Mouse (Mus musculus): ENCODE measurements around the gene Myom3. TPM values are rescaled to one million over a fixed set of nuclear protein-coding genes. Genes with fewer than 3 reads are reported as not detected.

Gene Myom3
- polyA plus RNA-seq, 1 experiment from 2014 or later: 0.25 TPM

GRCm38 (mm10) chr4:135752106-135752778 lies 7.3 kb upstream of the Myom3 start:
- Histone ChIP-seq H3K9ac (ENCODE audit: low read depth, low read length) (no peak overlapping the region), H3K27ac (ENCODE audit: low read depth, low read length) (no peak overlapping the region), H3K4me3 (ENCODE audit: low read depth, low read length) (no peak overlapping the region), H3K4me2 (replicated peaks; ENCODE audit: low read depth, low read length) (no peak overlapping the region), H3K4me1 (replicated peaks; ENCODE audit: control insufficient read depth, insufficient read depth, low read length) (no peaks in the 10 kb centered on the region), H3K36me3 (ENCODE audit: control insufficient read depth, insufficient read depth, low read length) (no peaks in the 10 kb centered on the region), H3K9me3 (ENCODE audit: control insufficient read depth, low read length) (no peaks in the 10 kb centered on the region), H3K27me3 (ENCODE audit: control insufficient read depth, insufficient read depth, low read length) (no peaks in the 10 kb centered on the region)
- no peak for DNase-seq (ENCODE audit: low spot score)
- 92% methylated on average over 7 of the region's 7 CpGs for WGBS
- ATAC-seq (ENCODE audit: low FRiP score): no peak

- Histone ChIP-seq H3K27ac (ENCODE audit: low read depth, low read length) (no peak overlapping the region), H3K9ac (ENCODE audit: low read depth, low read length) (no peak overlapping the region), H3K4me1 (replicated peaks; ENCODE audit: control insufficient read depth, insufficient read depth, low read length) (no peaks in the 10 kb centered on the region), H3K9me3 (ENCODE audit: control insufficient read depth, low read length) (no peaks in the 10 kb centered on the region), H3K4me2 (replicated peaks; ENCODE audit: low read depth, low read length) (no peak overlapping the region), H3K27me3 (ENCODE audit: control insufficient read depth, insufficient read depth, low read length) (no peaks in the 10 kb centered on the region), H3K36me3 (ENCODE audit: control insufficient read depth, insufficient read depth, low read length) (no peaks in the 10 kb centered on the region), H3K4me3 (ENCODE audit: low read depth, low read length) (no peak overlapping the region)
- DNase-seq (ENCODE audit: low spot score) (no peak), ATAC-seq (ENCODE audit: low FRiP score) (no peak)
- WGBS: 89% methylated on average over 8 of the region's 8 CpGs
Measured at GRCm38 (mm10) chr4:135752779-135753164, 6.7 kb upstream of the Myom3 start.

- no peak overlapping the region for H3K27ac ChIP-seq (ENCODE audit: low read depth, low read length)
- H3K4me1 ChIP-seq (replicated peaks; ENCODE audit: control insufficient read depth, insufficient read depth, low read length): no peaks in the 10 kb centered on the region
- H3K9ac ChIP-seq (ENCODE audit: low read depth, low read length): no peak overlapping the region
- ATAC-seq (ENCODE audit: low FRiP score) (no peak), DNase-seq (ENCODE audit: low spot score) (no peak)
- WGBS: 23% methylated on average over 4 of the region's 4 CpGs
- no peaks in the 10 kb centered on the region for H3K9me3 ChIP-seq (ENCODE audit: control insufficient read depth, low read length)
- no peaks in the 10 kb centered on the region for H3K27me3 ChIP-seq (ENCODE audit: control insufficient read depth, insufficient read depth, low read length)
- H3K36me3 ChIP-seq (ENCODE audit: control insufficient read depth, insufficient read depth, low read length): no peaks in the 10 kb centered on the region
- H3K4me3 ChIP-seq (ENCODE audit: low read depth, low read length): no peak overlapping the region
- H3K4me2 ChIP-seq (replicated peaks; ENCODE audit: low read depth, low read length): no peak overlapping the region
Measured at GRCm38 (mm10) chr4:135758331-135758730, 1.2 kb upstream of the Myom3 start.

GRCm38 (mm10) chr4:135758825-135759224 lies 690 bp upstream of the Myom3 start:
- Histone ChIP-seq H3K36me3 (ENCODE audit: control insufficient read depth, insufficient read depth, low read length) (no peaks in the 10 kb centered on the region), H3K9ac (ENCODE audit: low read depth, low read length) (no peak overlapping the region), H3K4me3 (ENCODE audit: low read depth, low read length) (no peak overlapping the region), H3K27ac (ENCODE audit: low read depth, low read length) (no peak overlapping the region), H3K9me3 (ENCODE audit: control insufficient read depth, low read length) (no peaks in the 10 kb centered on the region), H3K27me3 (ENCODE audit: control insufficient read depth, insufficient read depth, low read length) (no peaks in the 10 kb centered on the region), H3K4me1 (replicated peaks; ENCODE audit: control insufficient read depth, insufficient read depth, low read length) (no peaks in the 10 kb centered on the region), H3K4me2 (replicated peaks; ENCODE audit: low read depth, low read length) (no peak overlapping the region)
- no peak for ATAC-seq (ENCODE audit: low FRiP score)
- no peak for DNase-seq (ENCODE audit: low spot score)
- 31% methylated on average over 6 of the region's 6 CpGs for WGBS

GRCm38 (mm10) chr4:135761048-135761447 lies 1.5 kb downstream of the Myom3 start:
- Histone ChIP-seq H3K9ac (ENCODE audit: low read depth, low read length) (no peak overlapping the region), H3K4me1 (replicated peaks; ENCODE audit: control insufficient read depth, insufficient read depth, low read length) (no peaks in the 10 kb centered on the region), H3K36me3 (ENCODE audit: control insufficient read depth, insufficient read depth, low read length) (no peaks in the 10 kb centered on the region), H3K4me3 (ENCODE audit: low read depth, low read length) (no peak overlapping the region), H3K27me3 (ENCODE audit: control insufficient read depth, insufficient read depth, low read length) (no peaks in the 10 kb centered on the region), H3K27ac (ENCODE audit: low read depth, low read length) (no peak overlapping the region), H3K9me3 (ENCODE audit: control insufficient read depth, low read length) (no peaks in the 10 kb centered on the region), H3K4me2 (replicated peaks; ENCODE audit: low read depth, low read length) (no peak overlapping the region)
- 72% methylated on average over 8 of the region's 8 CpGs for WGBS
- ATAC-seq (ENCODE audit: low FRiP score) (no peak), DNase-seq (ENCODE audit: low spot score) (no peak)

- Histone ChIP-seq H3K4me3 (ENCODE audit: low read depth, low read length) (no peak overlapping the region), H3K27me3 (ENCODE audit: control insufficient read depth, insufficient read depth, low read length) (no peaks in the 10 kb centered on the region), H3K4me2 (replicated peaks; ENCODE audit: low read depth, low read length) (no peak overlapping the region), H3K9me3 (ENCODE audit: control insufficient read depth, low read length) (no peaks in the 10 kb centered on the region), H3K27ac (ENCODE audit: low read depth, low read length) (no peak overlapping the region), H3K9ac (ENCODE audit: low read depth, low read length) (no peak overlapping the region), H3K36me3 (ENCODE audit: control insufficient read depth, insufficient read depth, low read length) (no peaks in the 10 kb centered on the region), H3K4me1 (replicated peaks; ENCODE audit: control insufficient read depth, insufficient read depth, low read length) (no peaks in the 10 kb centered on the region)
- WGBS: 80% methylated on average over 7 of the region's 7 CpGs
- DNase-seq (ENCODE audit: low spot score) (no peak), ATAC-seq (ENCODE audit: low FRiP score) (no peak)
Measured at GRCm38 (mm10) chr4:135761569-135761968, 2.1 kb downstream of the Myom3 start.

GRCm38 (mm10) chr4:135762251-135762906 lies 2.9 kb downstream of the Myom3 start:
- DNase-seq (ENCODE audit: low spot score): peak; percentile 81
- WGBS: 11% methylated on average over 17 of the region's 19 CpGs
- Histone ChIP-seq H3K9me3 (ENCODE audit: control insufficient read depth, low read length) (no peaks in the 10 kb centered on the region), H3K4me1 (replicated peaks; ENCODE audit: control insufficient read depth, insufficient read depth, low read length) (no peaks in the 10 kb centered on the region), H3K4me3 (ENCODE audit: low read depth, low read length) (no peak overlapping the region), H3K27me3 (ENCODE audit: control insufficient read depth, insufficient read depth, low read length) (no peaks in the 10 kb centered on the region), H3K9ac (ENCODE audit: low read depth, low read length) (no peak overlapping the region), H3K27ac (ENCODE audit: low read depth, low read length) (no peak overlapping the region), H3K4me2 (replicated peaks; ENCODE audit: low read depth, low read length) (peak overlapping the region; percentile 28; the same call in 1 of the 2 replicates), H3K36me3 (ENCODE audit: control insufficient read depth, insufficient read depth, low read length) (no peaks in the 10 kb centered on the region)
- ATAC-seq (ENCODE audit: low FRiP score): peak; percentile 68

- Histone ChIP-seq H3K27ac (ENCODE audit: low read depth, low read length) (no peak overlapping the region), H3K4me3 (ENCODE audit: low read depth, low read length) (no peak overlapping the region), H3K4me1 (replicated peaks; ENCODE audit: control insufficient read depth, insufficient read depth, low read length) (no peaks in the 10 kb centered on the region), H3K4me2 (replicated peaks; ENCODE audit: low read depth, low read length) (no peak overlapping the region), H3K9me3 (ENCODE audit: control insufficient read depth, low read length) (no peaks in the 10 kb centered on the region), H3K36me3 (ENCODE audit: control insufficient read depth, insufficient read depth, low read length) (no peaks in the 10 kb centered on the region), H3K27me3 (ENCODE audit: control insufficient read depth, insufficient read depth, low read length) (no peaks in the 10 kb centered on the region), H3K9ac (ENCODE audit: low read depth, low read length) (no peak overlapping the region)
- no peak for DNase-seq (ENCODE audit: low spot score)
- ATAC-seq (ENCODE audit: low FRiP score): no peak
- 88% methylated on average over 12 of the region's 13 CpGs for WGBS
Measured at GRCm38 (mm10) chr4:135764700-135765099, 5.2 kb downstream of the Myom3 start.

GRCm38 (mm10) chr4:135765707-135766106 lies 6.2 kb downstream of the Myom3 start:
- ATAC-seq (ENCODE audit: low FRiP score): no peak
- no peaks in the 10 kb centered on the region for H3K4me1 ChIP-seq (replicated peaks; ENCODE audit: control insufficient read depth, insufficient read depth, low read length)
- no peak for DNase-seq (ENCODE audit: low spot score)
- no peak overlapping the region for H3K4me2 ChIP-seq (replicated peaks; ENCODE audit: low read depth, low read length)
- no peaks in the 10 kb centered on the region for H3K36me3 ChIP-seq (ENCODE audit: control insufficient read depth, insufficient read depth, low read length)
- H3K27me3 ChIP-seq (ENCODE audit: control insufficient read depth, insufficient read depth, low read length): no peaks in the 10 kb centered on the region
- no peak overlapping the region for H3K4me3 ChIP-seq (ENCODE audit: low read depth, low read length)
- H3K27ac ChIP-seq (ENCODE audit: low read depth, low read length): no peak overlapping the region
- H3K9ac ChIP-seq (ENCODE audit: low read depth, low read length): no peak overlapping the region
- WGBS: 72% methylated on average over 8 of the region's 8 CpGs
- no peaks in the 10 kb centered on the region for H3K9me3 ChIP-seq (ENCODE audit: control insufficient read depth, low read length)

Data from hindbrain, embryonic 11.5 days (tissue).